Mouse (Mus musculus) myocyte (in vitro differentiated cells): ENCODE measurements around the gene Fam43b.

Source experiments
- CEBPB ChIP-seq: IDR thresholded peaks from 2 replicates; pipeline ENCODE4 v1.6.1; 2011; ENCODE audit warnings: mild to moderate bottlenecking, moderate library complexity; ENCODE audit not compliant: poor library complexity, insufficient read depth, severe bottlenecking
- E2F4 ChIP-seq: IDR thresholded peaks from one replicate; pipeline ENCODE4 v1.6.1; 2011; ENCODE audit warnings: mild to moderate bottlenecking, control low read depth, moderate library complexity; ENCODE audit not compliant: insufficient read depth
- MAX ChIP-seq: IDR thresholded peaks from one replicate; pipeline ENCODE4 v1.6.1; 2011; ENCODE audit warnings: low read depth, mild to moderate bottlenecking, control low read depth
- MYOD1 ChIP-seq, 3 experiments: IDR thresholded peaks; one replicate each; pipeline ENCODE4 v1.6.1; 2011; ENCODE audit warnings: control low read depth in 2 of 3, low read depth in 2 of 3, mild to moderate bottlenecking in 2 of 3, moderate library complexity in 1 of 3; ENCODE audit not compliant: insufficient read length in 2 of 3, control insufficient read depth in 1 of 3
- MYOG ChIP-seq, 3 experiments: IDR thresholded peaks; one replicate each; pipeline ENCODE4 v1.6.1; 2011; ENCODE audit warnings: control low read depth in 2 of 3, low read depth in 2 of 3, mild to moderate bottlenecking in 2 of 3; ENCODE audit not compliant: insufficient read length in 2 of 3, control insufficient read depth in 1 of 3, insufficient read depth in 1 of 3
- POLR2A ChIP-seq: IDR thresholded peaks from one replicate; pipeline ENCODE4 v1.6.1; 2011; ENCODE audit warnings: low read depth, mild to moderate bottlenecking, control low read depth, moderate library complexity; ENCODE audit not compliant: insufficient read length
- POLR2AphosphoS2 ChIP-seq: IDR thresholded peaks from one replicate; pipeline ENCODE4 v1.6.1; 2011; ENCODE audit warnings: low read depth, control low read depth; ENCODE audit not compliant: insufficient read length
- REST ChIP-seq: IDR thresholded peaks from one replicate; pipeline ENCODE4 v1.6.1; 2011; ENCODE audit warnings: mild to moderate bottlenecking, control low read depth, moderate library complexity; ENCODE audit not compliant: insufficient read depth, insufficient read length
- SRF ChIP-seq: IDR thresholded peaks from one replicate; pipeline ENCODE4 v1.6.1; 2011; ENCODE audit warnings: low read depth; ENCODE audit not compliant: control insufficient read depth, insufficient read length
- TCF12 ChIP-seq: IDR thresholded peaks from one replicate; pipeline ENCODE4 v1.6.1; 2011; ENCODE audit warnings: mild to moderate bottlenecking, control low read depth; ENCODE audit not compliant: poor library complexity, insufficient read depth, severe bottlenecking
- TCF3 ChIP-seq: IDR thresholded peaks from one replicate; pipeline ENCODE4 v1.6.1; 2011; ENCODE audit warnings: low read depth, control low read depth; ENCODE audit not compliant: insufficient read length
- USF1 ChIP-seq: IDR thresholded peaks from one replicate; pipeline ENCODE4 v1.6.1; 2011; ENCODE audit warnings: low read depth, mild to moderate bottlenecking, control low read depth, moderate library complexity

DNA sequence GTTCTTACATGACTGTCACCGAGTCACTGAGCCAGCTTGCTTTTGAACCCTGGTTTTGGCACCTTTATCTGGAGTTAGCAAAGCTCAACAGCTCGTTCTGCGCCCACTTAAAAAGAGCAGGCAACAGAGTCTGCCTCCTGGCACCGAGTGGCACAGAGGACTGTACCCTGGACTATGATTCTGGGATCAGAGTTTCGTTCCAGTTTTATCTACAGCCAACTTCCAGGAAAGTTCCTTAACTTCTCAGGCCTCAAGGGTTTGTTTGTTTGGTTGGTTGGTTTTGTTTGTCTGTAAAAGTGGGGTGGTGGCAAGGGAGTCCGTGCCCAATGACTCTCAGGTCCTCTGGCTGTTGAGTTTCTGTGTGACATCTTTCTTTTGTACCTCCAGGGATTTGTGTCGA lies 47.6 kb downstream of the Fam43b start:
- TF ChIP-seq MAX (no peak), POLR2AphosphoS2 (no peak), USF1 (no peak), TCF3 (no peak), POLR2A (no peak), TCF12 (no peak), E2F4 (no peak), CEBPB (no peak), MYOG (IDR thresholded peaks at IDR 0.05; ENCODE audit: control insufficient read depth in 1 of 3, insufficient read depth in 1 of 3, insufficient read length in 2 of 3, low read depth in 2 of 3) (no peak), MYOD1 (IDR thresholded peaks at IDR 0.05; ENCODE audit: control insufficient read depth in 1 of 3, insufficient read length in 2 of 3, low read depth in 2 of 3) (no peak), SRF (no peak), REST (no peak)
